Comparison of ENCODE assay signal across 31 mouse cellular contexts in genomic region chr8:67570365-67570764, GRCm38 (mm10). TPM values are rescaled to one million over a fixed set of nuclear protein-coding genes. Genes with fewer than 3 reads are reported as not detected.
DNase-seq lines count a peak whose midpoint lies in the region; ATAC-seq and TF ChIP-seq lines count a peak whose summit lies in the region.
"Had no signal": no experiment of that assay in that cellular context is flagged by ENCODE, and none has a peak within 500 bp of the region (broad histone marks: within the 10 kb centered on the region; RNA-seq: fewer than 3 reads in every experiment).

No protein-coding gene starts in this region.

- H3K4me2 ChIP-seq in intestine, embryonic 16.5 days (ENCODE audit: low read depth, low read length) = no peak overlapping the region
- no peak overlapping the region for H3K4me2 ChIP-seq in intestine, postnatal 0 days (replicated peaks; ENCODE audit: low read depth)
- peak overlapping the region; percentile 41 for H3K4me2 ChIP-seq in liver, embryonic 14.5 days (ENCODE audit: low read depth)
- no peak overlapping the region for H3K4me2 ChIP-seq in stomach, embryonic 15.5 days
- H3K4me2 ChIP-seq in forebrain, embryonic 14.5 days (ENCODE audit: low read length) = no peak overlapping the region
- H3K4me2 ChIP-seq: heart, embryonic 11.5 days; hindbrain, embryonic 13.5 days; limb, embryonic 12.5 days; lung, embryonic 14.5 days; midbrain, embryonic 12.5 days; neural tube, embryonic 12.5 days had no signal

- ATAC-seq in intestine, embryonic 16.5 days = peak; percentile 26
- ATAC-seq in intestine, postnatal 0 days = no peak
- ATAC-seq in common myeloid progenitor, adult 5-6 weeks (replicated peaks; ENCODE audit: low read depth, poor library complexity, severe bottlenecking) = peak; percentile 69; the same call in 1 of the 2 replicates
- ATAC-seq in liver, embryonic 14.5 days (ENCODE audit: insufficient read depth) = peak; percentile 87
- ATAC-seq in stomach, embryonic 15.5 days (ENCODE audit: insufficient read depth, low FRiP score, low read depth) = peak; percentile 84; the same call in 1 of the 2 replicates
- no peak for ATAC-seq in forebrain, embryonic 14.5 days
- ATAC-seq: forebrain, postnatal 0 days; inflammation-experienced regulatory T-cells, adult 6 months had no signal

- H3K27me3 ChIP-seq in intestine, embryonic 16.5 days (replicated peaks; ENCODE audit: control insufficient read depth, insufficient read depth, low read length) = no peaks in the 10 kb centered on the region
- no peaks in the 10 kb centered on the region for H3K27me3 ChIP-seq in intestine, postnatal 0 days (replicated peaks; ENCODE audit: control insufficient read depth, insufficient read depth, low read length)
- no peaks in the 10 kb centered on the region for H3K27me3 ChIP-seq in liver, embryonic 14.5 days (ENCODE audit: control insufficient read depth, insufficient read depth, low read length)
- no peaks in the 10 kb centered on the region for H3K27me3 ChIP-seq in stomach, embryonic 15.5 days (replicated peaks)
- H3K27me3 ChIP-seq in hindbrain, embryonic 10.5 days (ENCODE audit: insufficient read depth, poor library complexity, severe bottlenecking) = no peaks in the 10 kb centered on the region
- no peaks in the 10 kb centered on the region for H3K27me3 ChIP-seq in forebrain, embryonic 14.5 days (replicated peaks; ENCODE audit: control insufficient read depth, insufficient read depth, low read length)
- H3K27me3 ChIP-seq: hindbrain, embryonic 13.5 days; limb, embryonic 12.5 days; midbrain, embryonic 12.5 days; neural tube, embryonic 12.5 days had no signal

- no peaks in the 10 kb centered on the region for H3K36me3 ChIP-seq in intestine, embryonic 16.5 days (ENCODE audit: control insufficient read depth, insufficient read depth, low read length)
- no peaks in the 10 kb centered on the region for H3K36me3 ChIP-seq in intestine, postnatal 0 days (ENCODE audit: control insufficient read depth, insufficient read depth)
- H3K36me3 ChIP-seq in liver, embryonic 14.5 days (replicated peaks; ENCODE audit: control insufficient read depth, insufficient read depth, low read depth) = no peaks in the 10 kb centered on the region
- H3K36me3 ChIP-seq in stomach, embryonic 15.5 days = no peaks in the 10 kb centered on the region
- no peaks in the 10 kb centered on the region for H3K36me3 ChIP-seq in hindbrain, embryonic 10.5 days
- no peaks in the 10 kb centered on the region for H3K36me3 ChIP-seq in forebrain, embryonic 14.5 days (ENCODE audit: control insufficient read depth, insufficient read depth, low read length)
- H3K36me3 ChIP-seq: hindbrain, embryonic 13.5 days; limb, embryonic 12.5 days; midbrain, embryonic 12.5 days; neural tube, embryonic 12.5 days had no signal

- no peak overlapping the region for H3K27ac ChIP-seq in intestine, embryonic 16.5 days (ENCODE audit: low read length)
- H3K27ac ChIP-seq in intestine, postnatal 0 days (ENCODE audit: low read depth, low read length) = no peak overlapping the region
- H3K27ac ChIP-seq in liver, embryonic 14.5 days = peak overlapping the region; percentile 15; the same call in 1 of the 2 replicates
- H3K27ac ChIP-seq in stomach, embryonic 15.5 days = no peak overlapping the region
- no peak overlapping the region for H3K27ac ChIP-seq in hindbrain, embryonic 10.5 days
- no peak overlapping the region for H3K27ac ChIP-seq in forebrain, embryonic 14.5 days (ENCODE audit: low read depth, low read length)
- H3K27ac ChIP-seq: gastrocnemius, adult 2 months; hindbrain, embryonic 13.5 days; limb, embryonic 12.5 days; midbrain, embryonic 12.5 days; neural tube, embryonic 12.5 days had no signal

- H3K4me1 ChIP-seq in intestine, embryonic 16.5 days (ENCODE audit: control insufficient read depth, insufficient read depth, low read length) = no peaks in the 10 kb centered on the region
- H3K4me1 ChIP-seq in intestine, postnatal 0 days (replicated peaks; ENCODE audit: control insufficient read depth, insufficient read depth, low read length) = no peaks in the 10 kb centered on the region
- H3K4me1 ChIP-seq in liver, embryonic 14.5 days (replicated peaks; ENCODE audit: control insufficient read depth in 2 of 2, insufficient read depth in 2 of 2, low read length in 1 of 2) = peaks cover 37 to 39% of the 10 kb centered on the region in 2 experiments
- H3K4me1 ChIP-seq in stomach, embryonic 15.5 days = no peaks in the 10 kb centered on the region
- H3K4me1 ChIP-seq in hindbrain, embryonic 10.5 days (replicated peaks) = no peaks in the 10 kb centered on the region
- no peaks in the 10 kb centered on the region for H3K4me1 ChIP-seq in forebrain, embryonic 14.5 days (ENCODE audit: control insufficient read depth, insufficient read depth, low read length)
- H3K4me1 ChIP-seq: hindbrain, embryonic 13.5 days; limb, embryonic 12.5 days; midbrain, embryonic 12.5 days; neural tube, embryonic 12.5 days had no signal

- no peak for TF ChIP-seq CTCF in intestine, postnatal 0 days (IDR thresholded peaks at IDR 0.05; ENCODE audit: low read depth)
- TF ChIP-seq CTCF in liver, embryonic 14.5 days (IDR thresholded peaks at IDR 0.05; ENCODE audit: low read depth) = no peak

- WGBS in intestine, embryonic 16.5 days = 89% methylated on average over 3 of the region's 3 CpGs
- 92% methylated on average over 3 of the region's 3 CpGs for WGBS in intestine, postnatal 0 days
- WGBS in liver, embryonic 14.5 days (ENCODE audit: insufficient replicate concordance) = 7% methylated on average over 3 of the region's 3 CpGs
- 75% methylated on average over 3 of the region's 3 CpGs for WGBS in stomach, embryonic 15.5 days
- 94% methylated on average over 3 of the region's 3 CpGs for WGBS in hindbrain, embryonic 10.5 days
- 90% methylated on average over 3 of the region's 3 CpGs for WGBS in forebrain, embryonic 14.5 days

- peak; percentile 100 for TF ChIP-seq EP300 in liver, embryonic 14.5 days (IDR thresholded peaks at IDR 0.05; ENCODE audit: low read depth)

- DNase-seq in liver, embryonic 14.5 days (ENCODE audit: low read depth in 3 of 3, low spot score in 3 of 3) = peak; percentile 74 to 85 (median 77)
- DNase-seq in hindbrain, embryonic 10.5 days (ENCODE audit: low spot score) = no peak
- DNase-seq in frontal cortex, postnatal 10 days (ENCODE audit: low spot score in 2 of 2) = no peak
- DNase-seq in forebrain, embryonic 14.5 days (ENCODE audit: low spot score) = no peak
- DNase-seq: adrenal gland, postnatal 36 days; cerebellum, adult 9-10 months; forebrain, postnatal 0 days; gastrocnemius, adult 2 months; heart, postnatal 14 days; kidney, adult 9 months; lung, embryonic 14.5 days; lung, postnatal 36 days; thymus, postnatal 14 days had no signal

- H3K4me3 ChIP-seq in intestine, embryonic 16.5 days (ENCODE audit: low read length) = no peak overlapping the region
- H3K4me3 ChIP-seq in intestine, postnatal 0 days (ENCODE audit: low read depth, low read length) = no peak overlapping the region
- H3K4me3 ChIP-seq in liver, embryonic 14.5 days (ENCODE audit: insufficient read depth in 1 of 2, low read depth in 2 of 2, low read length in 2 of 2) = no peak overlapping the region
- H3K4me3 ChIP-seq in stomach, embryonic 15.5 days (replicated peaks) = no peak overlapping the region
- no peak overlapping the region for H3K4me3 ChIP-seq in hindbrain, embryonic 10.5 days
- H3K4me3 ChIP-seq in forebrain, embryonic 14.5 days (ENCODE audit: low read depth, low read length) = no peak overlapping the region
- H3K4me3 ChIP-seq: erythroblast, embryonic 14.5 days; gastrocnemius, adult 2 months; hindbrain, embryonic 13.5 days; limb, embryonic 12.5 days; midbrain, embryonic 12.5 days; neural tube, embryonic 12.5 days had no signal

- H3K9me3 ChIP-seq in intestine, embryonic 16.5 days (ENCODE audit: control insufficient read depth, low read length) = no peaks in the 10 kb centered on the region
- no peaks in the 10 kb centered on the region for H3K9me3 ChIP-seq in intestine, postnatal 0 days (ENCODE audit: control insufficient read depth)
- no peaks in the 10 kb centered on the region for H3K9me3 ChIP-seq in liver, embryonic 14.5 days (ENCODE audit: control insufficient read depth, low read length)
- no peaks in the 10 kb centered on the region for H3K9me3 ChIP-seq in stomach, embryonic 15.5 days
- no peaks in the 10 kb centered on the region for H3K9me3 ChIP-seq in hindbrain, embryonic 10.5 days
- no peaks in the 10 kb centered on the region for H3K9me3 ChIP-seq in forebrain, embryonic 14.5 days (replicated peaks; ENCODE audit: control insufficient read depth, low read length)
- H3K9me3 ChIP-seq: hindbrain, embryonic 13.5 days; limb, embryonic 12.5 days; midbrain, embryonic 12.5 days; neural tube, embryonic 12.5 days had no signal

- no peak overlapping the region for H3K9ac ChIP-seq in intestine, embryonic 16.5 days (ENCODE audit: low read depth, low read length)
- H3K9ac ChIP-seq in intestine, postnatal 0 days (ENCODE audit: low read depth, low read length) = no peak overlapping the region
- H3K9ac ChIP-seq in liver, embryonic 14.5 days (replicated peaks) = no peak overlapping the region
- no peak overlapping the region for H3K9ac ChIP-seq in stomach, embryonic 15.5 days
- H3K9ac ChIP-seq in forebrain, embryonic 14.5 days (ENCODE audit: low read length) = no peak overlapping the region
- H3K9ac ChIP-seq: forebrain, postnatal 0 days; hindbrain, embryonic 13.5 days; limb, embryonic 12.5 days; lung, embryonic 14.5 days; midbrain, embryonic 12.5 days; neural tube, embryonic 12.5 days had no signal

RNA-seq across cellular contexts. Expression of gene Nat3, which starts 46.7 kb away (rescaled TPM):
- not detected in 2 replicates for polyA plus RNA-seq in intestine, embryonic 16.5 days (2015; fragmentation: Nextera tagmentation; extraction: Ambion mirVana)
- not detected in 2 replicates for polyA plus RNA-seq in intestine, postnatal 0 days (2015; fragmentation: Nextera tagmentation; extraction: Ambion mirVana)
- total RNA-seq in common myeloid progenitor, adult 5-6 weeks (2017) = not detected in 2 replicates
- polyA plus RNA-seq in liver, embryonic 14.5 days (2012; rRNA removed) = not detected in 2 replicates
- polyA plus RNA-seq in liver, embryonic 14.5 days (2014; fragmentation: Nextera tagmentation; extraction: Ambion mirVana) = not detected in 2 replicates
- not detected in 2 replicates for polyA plus RNA-seq in stomach, embryonic 15.5 days (2015; fragmentation: Nextera tagmentation; extraction: Ambion mirVana)
- polyA plus RNA-seq in hindbrain, embryonic 10.5 days (2016; fragmentation: Nextera tagmentation; extraction: Ambion mirVana) = not detected in 2 replicates
- not detected in 2 replicates for polyA plus RNA-seq in forebrain, embryonic 14.5 days (2014; fragmentation: Nextera tagmentation; extraction: Ambion mirVana)
- total RNA-seq: adrenal gland, postnatal 36 days; forebrain, postnatal 0 days; gastrocnemius, adult 2 months; heart, postnatal 14 days; layer of hippocampus, postnatal 10 days; left cerebral cortex, postnatal 10 days had no signal
- polyA plus RNA-seq: cortical plate, adult 2 months; embryonic facial prominence, embryonic 11.5 days; erythroblast, embryonic 14.5 days; forebrain, postnatal 0 days; gonadal fat pad, adult 2 months; heart, embryonic 11.5 days; hindbrain, embryonic 13.5 days; inflammation-experienced regulatory T-cells, adult 6 months; large intestine, adult 2 months; limb, embryonic 12.5 days; lung, embryonic 14.5 days; midbrain, embryonic 12.5 days; neural tube, embryonic 12.5 days; small intestine, adult 2 months had no signal

Comparison
In these comparisons a context has a peak if more than half of its experiments do, and no peak if none do; other contexts are left out.
1. ATAC-seq: peak in intestine, embryonic 16.5 days (single experiment), common myeloid progenitor, adult 5-6 weeks (single experiment), liver, embryonic 14.5 days (single experiment) and stomach, embryonic 15.5 days (single experiment); none in intestine, postnatal 0 days (single experiment) and forebrain, embryonic 14.5 days (single experiment).
2. DNase-seq: peak in liver, embryonic 14.5 days (3 of 3); none in hindbrain, embryonic 10.5 days (single experiment), frontal cortex, postnatal 10 days (0 of 2) and forebrain, embryonic 14.5 days (single experiment).